Mouse (Mus musculus) kidney, postnatal 0 days (tissue): Measurements from ENCODE around the gene Pxmp2. TPM values are rescaled to one million over a fixed set of nuclear protein-coding genes. Genes with fewer than 3 reads are reported as not detected.

ENCODE experiments used
- ATAC-seq: fragments of 200-750 bp; cut with Nextera tagmentation; replicated peaks from 2 replicates; pipeline ENCODE4 v1.8.0; 2017; ENCODE audit warnings: low read depth, moderate number of reproducible peaks, moderate TSS enrichment, moderate library complexity; ENCODE audit not compliant: low FRiP score
- DNase-seq: peaks from one replicate; pipeline ENCODE4 v3.0.0-alpha.2; 2016; ENCODE audit warnings: low spot score
- H3K27ac ChIP-seq: fragments of 300-500 bp; sonication (generic); 2 replicates; pipeline ENCODE4 v1.5.1; 2014; ENCODE audit warnings: mild to moderate bottlenecking
- H3K27me3 ChIP-seq: fragments of 300-500 bp; sonication (generic); 2 replicates; pipeline ENCODE4 v1.6.1; 2014; ENCODE audit warnings: low read length, mixed read lengths; ENCODE audit not compliant: insufficient read depth
- H3K36me3 ChIP-seq: fragments of 300-500 bp; sonication (generic); 2 replicates; pipeline ENCODE4 v1.6.1; 2014; ENCODE audit warnings: low read length, mixed read lengths; ENCODE audit not compliant: insufficient read depth
- H3K4me1 ChIP-seq: fragments of 300-500 bp; sonication (generic); replicated peaks from 2 replicates; pipeline ENCODE4 v1.6.1; 2014; ENCODE audit warnings: antibody characterized with exemption, low read length, mixed read lengths; ENCODE audit not compliant: insufficient read depth
- H3K4me2 ChIP-seq: fragments of 300-500 bp; sonication (generic); 2 replicates; pipeline ENCODE4 v1.6.1; 2014; ENCODE audit warnings: mild to moderate bottlenecking, low read length, moderate library complexity, mixed read lengths
- H3K4me3 ChIP-seq: fragments of 300-500 bp; sonication (generic); replicated peaks from 2 replicates; pipeline ENCODE4 v1.5.1; 2014; ENCODE audit warnings: low read depth, low read length
- H3K9ac ChIP-seq: fragments of 300-500 bp; sonication (generic); 2 replicates; pipeline ENCODE4 v1.6.1; 2014; ENCODE audit warnings: low read depth, low read length
- H3K9me3 ChIP-seq: fragments of 300-500 bp; sonication (generic); replicated peaks from 2 replicates; pipeline ENCODE4 v1.6.1; 2016; ENCODE audit warnings: low read length, inconsistent platforms, mixed read lengths
- CTCF ChIP-seq: IDR thresholded peaks from 2 replicates; pipeline ENCODE4 v1.5.1; 2016; ENCODE audit warnings: antibody characterized with exemption, low read depth, mild to moderate bottlenecking, moderate library complexity
- WGBS: fragments of 180-500 bp; shearing (Covaris S2); extraction: QIAGEN DNeasy Blood & Tissue Kit; methylation state at CpG from one replicate; pipeline ENCODE4 v1.1.7; 2014; 5-methylcytosine and 5-hydroxymethylcytosine counted together
- polyA plus RNA-seq: library from polyadenylated mRNA; unstranded; fragments of >200 nt; fragmentation: Nextera tagmentation; extraction: Ambion mirVana; gene quantifications from 2 replicates; pipeline ENCODE4 v1.2.1, GENCODE M21; 2015

Gene Pxmp2
- polyA plus RNA-seq, 1 experiment from 2014 or later = 57.6 TPM

DNA sequence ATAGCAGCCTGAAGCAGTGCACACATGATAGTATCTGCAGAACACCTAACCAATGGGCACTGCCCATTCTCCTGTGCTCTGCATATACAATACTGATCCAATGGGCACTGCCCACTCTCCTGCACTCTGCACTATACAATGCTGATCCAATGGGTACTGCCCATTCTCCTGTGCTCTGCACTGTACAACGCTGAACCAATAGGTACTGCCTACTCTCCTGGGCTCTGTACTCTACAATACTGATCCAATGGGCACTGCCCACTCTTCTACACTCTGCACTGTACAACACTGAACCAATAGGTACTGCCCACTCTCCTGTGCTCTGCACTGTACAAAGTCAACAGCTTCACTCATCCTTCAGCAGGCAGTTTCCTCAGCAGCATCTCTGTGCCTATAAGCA is 9.1 kb downstream of the Pxmp2 start:
- no peaks in the 10 kb centered on the region for H3K4me1 ChIP-seq
- DNase-seq = no peak
- no peak for ATAC-seq

DNA sequence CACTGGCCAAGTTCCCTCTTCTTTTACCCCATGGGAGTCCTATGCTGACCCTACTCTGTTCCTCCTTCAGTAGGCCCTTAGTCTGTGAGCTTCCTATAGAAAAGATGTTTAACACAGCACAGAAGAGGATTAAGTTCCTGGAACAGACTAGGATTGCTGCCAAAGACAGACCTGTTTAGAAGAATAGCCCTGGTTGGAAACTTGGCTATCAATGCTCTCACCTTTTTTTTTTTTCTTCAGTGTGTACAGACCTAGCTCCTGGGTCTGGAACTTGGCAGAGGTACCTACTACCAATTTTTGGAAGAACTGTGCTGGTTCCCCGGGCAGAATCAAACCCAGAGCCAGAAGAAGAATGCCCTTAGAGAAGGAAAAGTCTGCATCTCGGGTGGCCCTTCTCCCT is 9.6 kb downstream of the Pxmp2 start:
- WGBS = 74% methylated on average over 2 of the region's 2 CpGs
- ATAC-seq = no peak

More for the DNA sequence above, 9.1 kb downstream of the Pxmp2 start:
- Histone ChIP-seq H3K27me3 (no peaks in the 10 kb centered on the region), H3K4me3 (no peak overlapping the region), H3K4me2 (no peak overlapping the region), H3K27ac (no peak overlapping the region), H3K9me3 (no peaks in the 10 kb centered on the region), H3K36me3 (no peaks in the 10 kb centered on the region), H3K9ac (no peak overlapping the region)
- 100% methylated on average over 1 of the region's 1 CpGs for WGBS
- no peak for TF ChIP-seq CTCF

DNA sequence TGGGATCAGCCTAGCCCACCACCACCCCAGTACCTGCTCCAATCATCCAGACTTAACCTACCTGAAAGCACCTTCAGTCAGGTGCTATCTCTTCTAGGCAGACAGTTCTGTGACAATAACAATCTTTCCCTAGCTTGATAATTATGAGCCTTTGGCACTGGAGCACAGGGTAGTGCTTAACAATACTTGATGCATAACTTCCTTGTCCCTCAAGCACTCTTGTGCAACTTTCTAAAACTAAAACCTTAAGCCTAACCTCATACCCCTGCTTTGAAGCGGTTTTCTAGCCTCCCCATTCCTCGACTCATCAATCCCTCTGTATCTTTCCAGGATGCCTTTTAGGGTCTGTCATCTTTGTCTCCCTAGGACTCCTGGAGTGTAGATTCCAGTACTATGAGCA is 11.1 kb downstream of the Pxmp2 start:
- H3K9me3 ChIP-seq = no peaks in the 10 kb centered on the region
- DNase-seq (no peak), ATAC-seq (no peak)
- no peaks in the 10 kb centered on the region for H3K4me1 ChIP-seq
- H3K27me3 ChIP-seq = no peaks in the 10 kb centered on the region
- WGBS = 67% methylated on average over 2 of the region's 2 CpGs
- H3K27ac ChIP-seq = no peak overlapping the region
- TF ChIP-seq CTCF = no peak
- no peak overlapping the region for H3K4me2 ChIP-seq
- no peaks in the 10 kb centered on the region for H3K36me3 ChIP-seq
- H3K4me3 ChIP-seq = no peak overlapping the region
- no peak overlapping the region for H3K9ac ChIP-seq

More for the DNA sequence above, 9.6 kb downstream of the Pxmp2 start:
- no peak for TF ChIP-seq CTCF
- Histone ChIP-seq H3K9me3 (no peaks in the 10 kb centered on the region), H3K27ac (no peak overlapping the region), H3K4me3 (no peak overlapping the region), H3K9ac (no peak overlapping the region), H3K4me1 (no peaks in the 10 kb centered on the region), H3K4me2 (no peak overlapping the region), H3K27me3 (no peaks in the 10 kb centered on the region), H3K36me3 (no peaks in the 10 kb centered on the region)
- no peak for DNase-seq

DNA sequence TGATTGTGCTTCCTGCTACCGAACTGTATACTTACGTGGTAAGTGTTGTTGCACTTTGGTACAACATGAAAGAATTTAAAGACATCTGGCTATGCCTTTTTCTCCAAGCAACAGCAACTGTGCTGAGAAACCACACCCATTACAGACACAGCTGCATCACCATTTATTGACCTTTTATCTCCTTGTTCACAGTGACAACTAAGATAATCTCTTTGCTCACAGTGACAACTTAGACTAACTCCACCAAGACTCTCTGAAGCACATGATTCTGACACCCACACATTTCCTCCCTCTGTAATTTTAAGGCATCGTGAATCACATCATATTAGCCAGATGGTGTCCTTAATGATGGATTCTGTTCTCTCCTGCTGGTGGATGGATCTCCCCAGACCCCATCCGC is 11.8 kb downstream of the Pxmp2 start:
- H3K36me3 ChIP-seq = no peaks in the 10 kb centered on the region
- H3K9me3 ChIP-seq = no peaks in the 10 kb centered on the region
- H3K27ac ChIP-seq = no peak overlapping the region
- no peaks in the 10 kb centered on the region for H3K4me1 ChIP-seq
- TF ChIP-seq CTCF = no peak
- no peaks in the 10 kb centered on the region for H3K27me3 ChIP-seq
- no peak for ATAC-seq
- WGBS = 80% methylated on average over 4 of the region's 4 CpGs
- no peak for DNase-seq
- no peak overlapping the region for H3K9ac ChIP-seq
- H3K4me2 ChIP-seq = no peak overlapping the region
- no peak overlapping the region for H3K4me3 ChIP-seq

DNA sequence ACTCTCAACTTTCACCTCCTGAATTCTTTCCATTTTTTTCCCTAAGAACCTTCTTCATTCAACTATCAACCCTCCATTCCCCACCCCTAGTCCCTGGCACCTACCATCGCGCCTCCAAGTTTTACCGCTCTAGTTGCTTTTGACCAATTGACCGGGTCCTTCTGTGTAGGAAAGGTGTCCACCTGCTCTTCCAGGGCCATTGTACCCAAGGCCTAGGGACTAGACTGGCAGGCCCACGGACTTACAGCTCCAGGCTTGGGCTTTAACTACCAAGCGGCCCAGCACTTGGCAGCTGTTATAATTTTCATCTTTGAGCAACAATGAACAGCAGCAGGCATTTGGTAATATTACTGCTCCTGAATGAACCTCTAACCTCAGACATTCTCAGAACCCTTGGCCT is 15.7 kb downstream of the Pxmp2 start:
- Histone ChIP-seq H3K27me3 (no peaks in the 10 kb centered on the region), H3K9ac (no peak overlapping the region), H3K4me1 (peaks cover 5% of the 10 kb centered on the region), H3K9me3 (no peaks in the 10 kb centered on the region), H3K27ac (no peak overlapping the region), H3K36me3 (peaks cover 16% of the 10 kb centered on the region; the same call in 1 of the 2 replicates), H3K4me2 (no peak overlapping the region), H3K4me3 (no peak overlapping the region)
- 90% methylated on average over 6 of the region's 6 CpGs for WGBS
- no peak for DNase-seq
- no peak for TF ChIP-seq CTCF
- no peak; the same call in 1 of the 2 replicates for ATAC-seq

DNA sequence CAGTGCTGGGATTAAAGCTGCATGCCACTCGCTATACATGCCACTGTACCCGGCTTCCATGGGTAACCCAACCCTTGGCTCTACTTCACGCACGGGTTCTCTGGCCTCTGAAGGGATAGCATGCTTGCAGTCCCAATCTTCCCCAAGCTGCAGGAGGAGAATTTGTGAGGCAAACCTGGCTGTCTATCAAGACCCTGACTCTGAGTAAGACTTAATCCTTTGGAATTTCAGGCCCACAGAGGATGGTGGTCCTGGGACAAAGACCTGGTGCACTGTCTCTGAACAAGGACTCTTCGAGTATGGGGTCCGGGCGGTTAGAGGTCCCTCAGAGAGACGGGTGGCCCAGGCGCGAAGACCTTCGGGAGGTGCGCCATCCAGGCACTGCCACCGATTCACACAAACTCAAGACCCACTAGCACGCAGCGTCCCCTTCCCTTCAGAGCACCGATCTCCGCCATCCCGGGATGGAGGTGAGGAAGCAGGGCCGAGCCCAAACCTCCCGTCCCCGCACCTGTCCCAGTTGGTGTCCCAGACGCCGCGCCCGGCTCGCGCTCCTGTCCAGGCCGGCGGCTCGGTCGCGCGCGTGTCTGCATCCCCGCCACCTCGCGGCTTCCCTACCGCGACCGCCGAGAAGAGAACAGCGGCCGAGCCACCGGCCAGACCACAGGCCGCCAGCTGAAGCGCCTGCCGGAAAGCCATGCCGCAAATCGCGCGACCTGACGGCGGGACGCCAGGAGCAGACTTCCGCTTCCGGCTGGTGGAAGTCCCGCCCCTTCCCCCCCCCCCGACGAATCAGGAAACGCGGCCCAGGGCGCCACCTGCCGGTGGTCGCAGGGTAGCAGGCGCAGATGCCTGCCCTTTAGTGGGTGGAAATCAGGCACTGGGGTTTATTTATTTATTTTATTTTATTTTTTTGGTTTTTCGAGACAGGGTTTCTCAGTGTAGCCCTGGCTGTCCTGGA is 16.6 kb downstream of the Pxmp2 start, which contains the start of gene Pgam5:
Pgam5 (minus strand) TSS at position 773 of the 961 bp plus-strand sequence.
- Histone ChIP-seq H3K4me3 (peak within 1 kb of the TSS; percentile 72), H3K9me3 (no peaks in the 10 kb centered on the region), H3K4me2 (peak within 1 kb of the TSS; percentile 76), H3K9ac (peak within 1 kb of the TSS; percentile 86), H3K27me3 (no peaks in the 10 kb centered on the region), H3K27ac (peak within 1 kb of the TSS; percentile 74), H3K4me1 (peaks cover 5% of the 10 kb centered on the region), H3K36me3 (peaks cover 25% of the 10 kb centered on the region; the same call in 1 of the 2 replicates)
- TF ChIP-seq CTCF = peak; percentile 87
- WGBS = under 1% methylated on average over 66 of the region's 66 CpGs
- DNase-seq = peak; percentile 89
- peak; percentile 91 for ATAC-seq
